Mouse (Mus musculus): ENCODE results near the gene Clec16a.
A peak's percentile ranks its signal among the peaks of the same experiment; 100 is the strongest.

- TF ChIP-seq PAX5 (IDR thresholded peaks at IDR 0.05; ENCODE audit: low read length) (no peak), POLR2A (IDR thresholded peaks at IDR 0.05; ENCODE audit: low read depth, low read length) (peak; percentile 15; the same call in 1 of the 2 replicates), KAT2A (IDR thresholded peaks at IDR 0.05; ENCODE audit: insufficient replicate concordance, low read length) (no peak), EP300 (IDR thresholded peaks at IDR 0.05; ENCODE audit: low read length) (no peak), E2F4 (IDR thresholded peaks at IDR 0.05; ENCODE audit: insufficient replicate concordance, low read depth, low read length) (no peak), HCFC1 (IDR thresholded peaks at IDR 0.05; ENCODE audit: low read depth, low read length) (no peak), CTCF (conservative IDR thresholded peaks at IDR 0.05 in 1 of 2, IDR thresholded peaks at IDR 0.05 in 1 of 2; ENCODE audit: low read depth in 2 of 2, low read length in 2 of 2) (no peak), ZC3H11A (IDR thresholded peaks at IDR 0.05; ENCODE audit: low read depth, low read length) (no peak), POLR2AphosphoS2 (IDR thresholded peaks at IDR 0.05; ENCODE audit: low read depth, low read length) (no peak; the same call in 1 of the 2 replicates)
Measured at GRCm38 (mm10) chr16:10783451-10783850, 238.3 kb downstream of the Clec16a start.
